Mouse (Mus musculus) liver, embryonic 15.5 days (tissue): Measurements from ENCODE around the gene Dnajc5. TPM values are rescaled to one million over a fixed set of nuclear protein-coding genes. Genes with fewer than 3 reads are reported as not detected.

Source experiments
- ATAC-seq: fragments of 200-750 bp; cut with Nextera tagmentation; 2 replicates; pipeline ENCODE4 v1.8.0; 2017; ENCODE audit warnings: moderate number of reproducible peaks, mild to moderate bottlenecking, moderate library complexity; ENCODE audit not compliant: insufficient read depth
- H3K27ac ChIP-seq: fragments of 300-500 bp; sonication (generic); replicated peaks from 2 replicates; pipeline ENCODE4 v1.5.1; 2015; ENCODE audit warnings: mild to moderate bottlenecking, inconsistent platforms
- H3K27me3 ChIP-seq: fragments of 300-500 bp; sonication (generic); 2 replicates; pipeline ENCODE4 v1.6.1; 2015; ENCODE audit warnings: mild to moderate bottlenecking, inconsistent platforms
- H3K36me3 ChIP-seq: fragments of 300-500 bp; sonication (generic); replicated peaks from 2 replicates; pipeline ENCODE4 v1.6.1; 2015; ENCODE audit warnings: moderate library complexity, mild to moderate bottlenecking, inconsistent platforms
- H3K4me1 ChIP-seq: fragments of 300-500 bp; sonication (generic); replicated peaks from 2 replicates; pipeline ENCODE4 v1.6.1; 2015; ENCODE audit warnings: inconsistent platforms
- H3K4me2 ChIP-seq: fragments of 300-500 bp; sonication (generic); 2 replicates; pipeline ENCODE4 v1.6.1; 2015; ENCODE audit warnings: moderate library complexity, mild to moderate bottlenecking, inconsistent platforms
- H3K4me3 ChIP-seq: fragments of 300-500 bp; sonication (generic); replicated peaks from 2 replicates; pipeline ENCODE4 v1.5.1; 2015; ENCODE audit warnings: mild to moderate bottlenecking, inconsistent platforms
- H3K9ac ChIP-seq: fragments of 300-500 bp; sonication (generic); 2 replicates; pipeline ENCODE4 v1.6.1; 2015; ENCODE audit warnings: moderate library complexity, mild to moderate bottlenecking, inconsistent platforms
- H3K9me3 ChIP-seq: fragments of 300-500 bp; sonication (generic); replicated peaks from 2 replicates; pipeline ENCODE4 v1.6.1; 2016; ENCODE audit warnings: inconsistent platforms
- WGBS: fragments of 180-500 bp; shearing (Covaris S2); methylation state at CpG from one replicate; pipeline ENCODE4 v1.1.7; 2015; ENCODE audit warnings: mixed read lengths; ENCODE audit not compliant: insufficient replicate concordance; 5-methylcytosine and 5-hydroxymethylcytosine counted together
- polyA plus RNA-seq: library from polyadenylated mRNA; unstranded; fragments of >200 nt; fragmentation: Nextera tagmentation; extraction: Ambion mirVana; gene quantifications from 2 replicates; pipeline ENCODE4 v1.2.1, GENCODE M21; 2015

Dnajc5 gene
- polyA plus RNA-seq, 1 experiment from 2014 or later = 27.7 TPM

- peaks cover 58% of the 10 kb centered on the region for H3K36me3 ChIP-seq
Observed at GRCm38 (mm10) chr2:181589732-181590105, 69.4 kb downstream of the Dnajc5 start.

GRCm38 (mm10) chr2:181590471-181590870 is 70.2 kb downstream of the Dnajc5 start:
- Histone ChIP-seq H3K27me3 (0 out of 2 replicates have a peak, but pooled peaks cover 3% of the 10 kb centered on the region), H3K9me3 (no peaks in the 10 kb centered on the region), H3K4me1 (peaks cover 40% of the 10 kb centered on the region), H3K4me2 (no peak overlapping the region), H3K4me3 (no peak overlapping the region), H3K36me3 (peaks cover 51% of the 10 kb centered on the region), H3K27ac (no peak overlapping the region), H3K9ac (no peak overlapping the region)
- WGBS = 65% methylated on average over 5 of the region's 5 CpGs
- no peak for ATAC-seq

More at GRCm38 (mm10) chr2:181589732-181590105, 69.4 kb downstream of the Dnajc5 start:
- Histone ChIP-seq H3K4me3 (no peak overlapping the region), H3K9ac (no peak overlapping the region), H3K27ac (no peak overlapping the region), H3K27me3 (no peaks in the 10 kb centered on the region), H3K4me1 (peaks cover 40% of the 10 kb centered on the region), H3K4me2 (no peak overlapping the region), H3K9me3 (no peaks in the 10 kb centered on the region)
- ATAC-seq = no peak
- WGBS = 87% methylated on average over 9 of the region's 9 CpGs

- peaks cover 12% of the 10 kb centered on the region; the same call in 1 of the 2 replicates for H3K27me3 ChIP-seq
- ATAC-seq = peak; percentile 11; the same call in 1 of the 2 replicates
- peak within 1 kb of the TSS; percentile 79 for H3K27ac ChIP-seq
- no peaks in the 10 kb centered on the region for H3K9me3 ChIP-seq
- H3K9ac ChIP-seq = peak within 1 kb of the TSS; percentile 78
- WGBS = 9% methylated on average over 5 of the region's 5 CpGs
- H3K4me3 ChIP-seq = peak within 1 kb of the TSS; percentile 77
- H3K4me2 ChIP-seq = peak within 1 kb of the TSS; percentile 96
- peaks cover 40% of the 10 kb centered on the region for H3K36me3 ChIP-seq
- H3K4me1 ChIP-seq = peaks cover 40% of the 10 kb centered on the region
Observed at GRCm38 (mm10) chr2:181591528-181592085, 71.3 kb downstream of the Dnajc5 start, which contains the start of gene Prpf6. TSS of gene Prpf6 (plus strand) at chr2:181591868.

DNA sequence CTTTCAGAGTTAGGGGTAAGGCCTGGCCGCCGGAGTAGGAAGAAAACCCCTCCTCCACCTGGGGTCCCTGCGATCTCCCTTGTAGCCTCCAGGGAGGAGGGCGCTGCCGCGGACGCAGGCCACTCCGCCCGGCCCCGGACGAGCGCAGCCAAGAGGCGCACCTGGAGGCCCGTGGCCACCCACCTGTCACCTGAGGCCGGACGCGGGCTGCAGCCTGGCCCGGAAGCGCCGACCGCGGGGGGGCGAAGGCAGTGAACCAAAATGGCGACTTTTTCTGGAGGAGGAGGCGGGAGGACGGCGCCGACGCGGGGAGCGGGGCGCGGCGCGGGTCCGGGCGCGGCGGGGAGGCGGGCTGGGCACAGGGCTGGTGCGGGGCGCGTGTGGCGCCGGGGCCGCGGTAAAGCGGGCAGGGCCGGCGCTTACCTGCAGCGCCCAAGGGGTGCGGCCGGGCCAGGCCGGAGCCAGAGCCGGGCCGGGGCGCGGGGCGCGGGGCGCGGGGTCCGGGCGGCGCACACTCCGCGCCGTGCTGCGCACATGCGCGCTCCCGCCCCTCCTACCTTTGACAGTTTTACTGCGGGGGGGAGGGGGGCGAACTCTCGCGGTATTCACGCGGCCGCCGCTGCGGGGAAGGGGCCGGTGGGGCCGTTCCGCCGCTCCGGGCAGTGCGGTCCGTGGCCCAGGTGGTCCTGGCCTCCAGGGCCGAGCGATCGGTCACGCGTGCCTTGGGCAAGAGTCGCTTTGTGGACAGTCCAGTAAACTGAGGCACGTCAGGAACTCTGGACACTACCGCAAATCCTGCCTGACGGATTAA is 72.2 kb downstream of the Dnajc5 start, which contains the start of gene Zfp512b:
TSS of gene Zfp512b (minus strand) at position 573 of the 811 bp plus-strand sequence.
- Histone ChIP-seq H3K9ac (peak within 1 kb of the TSS; percentile 78), H3K27ac (peak within 1 kb of the TSS; percentile 79), H3K36me3 (peaks cover 32% of the 10 kb centered on the region), H3K4me1 (peaks cover 41% of the 10 kb centered on the region), H3K9me3 (no peaks in the 10 kb centered on the region), H3K4me3 (peak within 1 kb of the TSS; percentile 77), H3K27me3 (peaks cover 17% of the 10 kb centered on the region; the same call in 1 of the 2 replicates), H3K4me2 (peak within 1 kb of the TSS; percentile 96)
- ATAC-seq = peak; percentile 54
- WGBS = 1% methylated on average over 76 of the region's 97 CpGs

DNA sequence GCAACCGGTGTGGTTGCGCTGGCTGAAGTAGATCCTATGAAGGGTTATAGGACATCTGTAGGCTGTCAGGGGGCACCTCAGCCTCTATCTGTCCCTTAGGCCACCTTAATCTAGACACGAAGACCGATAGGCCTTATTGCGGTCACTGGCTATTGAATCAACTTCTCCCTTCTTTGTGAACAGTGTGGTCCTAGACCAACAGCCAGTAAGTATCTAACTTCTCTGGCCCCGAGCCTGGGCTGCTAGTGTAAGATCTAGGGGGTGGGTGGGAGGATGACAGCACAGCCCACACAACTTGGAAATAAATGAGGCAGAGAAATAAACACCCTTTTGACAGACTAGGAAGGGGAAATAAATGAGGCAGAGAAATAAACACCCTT is 72.7 kb downstream of the Dnajc5 start:
- no peaks in the 10 kb centered on the region for H3K9me3 ChIP-seq
- peak overlapping the region; percentile 79 for H3K27ac ChIP-seq
- peak; percentile 8; the same call in 1 of the 2 replicates for ATAC-seq
- peak overlapping the region; percentile 96 for H3K4me2 ChIP-seq
- peaks cover 27% of the 10 kb centered on the region for H3K36me3 ChIP-seq
- H3K9ac ChIP-seq = peak overlapping the region; percentile 78
- H3K4me1 ChIP-seq = peaks cover 47% of the 10 kb centered on the region
- H3K27me3 ChIP-seq = peaks cover 23% of the 10 kb centered on the region
- WGBS = under 1% methylated on average over 6 of the region's 6 CpGs
- peak overlapping the region; percentile 77 for H3K4me3 ChIP-seq

DNA sequence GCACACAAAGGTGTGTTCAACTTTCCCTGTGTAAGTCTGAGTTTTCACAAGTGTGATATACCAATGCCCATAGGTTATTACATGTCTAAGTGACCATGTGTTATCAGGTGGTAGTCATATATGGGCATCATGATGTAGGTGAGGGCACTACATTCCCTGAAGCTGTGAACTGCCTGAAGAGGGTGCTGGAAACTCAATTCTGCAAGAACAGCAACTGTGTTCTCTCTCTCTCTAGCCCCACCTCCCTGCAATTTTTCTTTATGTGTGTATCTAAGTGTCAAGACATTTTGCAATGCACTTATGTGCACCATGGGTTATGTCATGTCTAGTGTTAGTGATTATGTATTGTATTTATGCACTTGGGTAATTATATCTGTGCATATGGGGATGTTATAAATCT is 73.7 kb downstream of the Dnajc5 start:
- no peak for ATAC-seq
- H3K36me3 ChIP-seq = peaks cover 18% of the 10 kb centered on the region

DNA sequence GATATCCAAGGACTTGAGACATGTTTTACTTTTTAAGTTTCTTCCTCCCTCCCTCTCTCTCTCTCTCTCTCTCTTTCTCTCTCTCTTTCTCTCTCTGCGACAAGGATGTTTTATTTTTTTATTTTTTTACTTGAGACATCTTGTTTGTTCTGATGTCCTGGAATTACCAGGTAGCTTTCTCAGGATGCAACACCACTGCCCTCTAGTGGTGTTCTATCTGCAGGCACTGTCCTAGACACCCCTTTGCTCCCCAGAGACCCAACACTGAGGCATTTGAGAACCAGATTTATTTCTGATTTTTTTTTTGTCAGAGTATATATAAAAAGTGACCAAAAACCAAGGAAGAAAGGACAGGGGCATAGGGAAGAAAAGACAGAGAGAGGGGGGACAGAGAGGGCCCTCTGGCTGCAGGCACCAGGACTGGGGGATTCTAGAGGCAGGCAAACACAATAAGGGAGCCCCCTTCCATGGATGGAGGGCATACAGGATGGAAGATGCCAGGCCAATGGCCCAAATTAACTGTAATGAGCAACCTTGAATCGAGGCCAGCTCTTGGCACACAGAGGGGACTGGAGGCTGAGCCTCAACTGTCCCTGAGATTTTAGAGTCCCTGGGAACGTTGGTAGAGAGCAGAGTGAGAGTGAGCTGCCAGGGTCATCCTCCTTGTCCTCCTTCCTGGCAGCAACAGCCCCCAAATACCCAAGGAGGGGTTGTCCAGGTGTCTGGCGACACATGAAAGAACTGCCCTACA is 74.8 kb downstream of the Dnajc5 start:
- 54% methylated on average over 4 of the region's 4 CpGs for WGBS
- no peak overlapping the region for H3K27ac ChIP-seq
- ATAC-seq = no peak
- no peak overlapping the region for H3K9ac ChIP-seq
- H3K4me2 ChIP-seq = no peak overlapping the region
- H3K27me3 ChIP-seq = peaks cover 42% of the 10 kb centered on the region
- peaks cover 58% of the 10 kb centered on the region for H3K4me1 ChIP-seq
- H3K36me3 ChIP-seq = peaks cover 6% of the 10 kb centered on the region; the same call in 1 of the 2 replicates
- H3K9me3 ChIP-seq = no peaks in the 10 kb centered on the region
- H3K4me3 ChIP-seq = no peak overlapping the region

More for the DNA sequence above, 73.7 kb downstream of the Dnajc5 start:
- Histone ChIP-seq H3K4me3 (no peak overlapping the region), H3K27ac (no peak overlapping the region), H3K9ac (no peak overlapping the region), H3K4me1 (peaks cover 56% of the 10 kb centered on the region), H3K9me3 (no peaks in the 10 kb centered on the region), H3K4me2 (no peak overlapping the region), H3K27me3 (peaks cover 32% of the 10 kb centered on the region)

- H3K36me3 ChIP-seq = no peaks in the 10 kb centered on the region
- no peak overlapping the region for H3K27ac ChIP-seq
- H3K9me3 ChIP-seq = no peaks in the 10 kb centered on the region
- H3K4me3 ChIP-seq = no peak overlapping the region
- no peak for ATAC-seq
- H3K27me3 ChIP-seq = peaks cover 46% of the 10 kb centered on the region
- H3K9ac ChIP-seq = no peak overlapping the region
- H3K4me1 ChIP-seq = peaks cover 52% of the 10 kb centered on the region
- no peak overlapping the region for H3K4me2 ChIP-seq
- 54% methylated on average over 6 of the region's 6 CpGs for WGBS
Observed at GRCm38 (mm10) chr2:181596221-181596960, 76.1 kb downstream of the Dnajc5 start.

- peaks cover 46% of the 10 kb centered on the region for H3K27me3 ChIP-seq
- WGBS = 53% methylated on average over 7 of the region's 7 CpGs
Observed at GRCm38 (mm10) chr2:181597378-181598061, 77.2 kb downstream of the Dnajc5 start.

More at GRCm38 (mm10) chr2:181597378-181598061, 77.2 kb downstream of the Dnajc5 start:
- ATAC-seq = no peak
- Histone ChIP-seq H3K9me3 (no peaks in the 10 kb centered on the region), H3K9ac (no peak overlapping the region), H3K4me3 (no peak overlapping the region), H3K36me3 (no peaks in the 10 kb centered on the region), H3K4me2 (no peak overlapping the region), H3K4me1 (peaks cover 51% of the 10 kb centered on the region), H3K27ac (no peak overlapping the region)
